Mouse (Mus musculus): ENCODE results near the gene Gm34653.

DNA sequence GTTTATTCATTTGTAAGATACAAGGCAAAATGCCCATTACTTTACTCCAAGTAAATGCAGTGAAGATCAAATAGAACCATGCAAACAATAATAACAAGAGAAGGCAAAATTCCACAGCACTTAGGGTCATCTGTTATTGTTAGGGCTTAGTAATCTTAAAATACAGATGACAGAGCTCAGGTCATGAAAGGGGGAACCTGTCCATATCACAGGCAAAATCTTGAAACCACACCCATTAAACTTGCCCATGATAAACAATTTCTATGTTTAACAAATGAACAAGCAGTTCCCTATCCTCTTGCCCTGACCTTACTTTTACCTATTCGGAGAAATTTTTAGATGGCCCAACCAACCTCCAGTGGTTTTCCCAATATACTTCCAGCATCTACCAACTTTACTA lies 23.2 kb upstream of the Gm34653 start:
- TF ChIP-seq CTCF (IDR thresholded peaks at IDR 0.05; ENCODE audit: low read depth) = no peak
- TF ChIP-seq EP300 (IDR thresholded peaks at IDR 0.05; ENCODE audit: low read depth) = no peak

All from liver, postnatal 0 days (tissue).